Mouse (Mus musculus): ENCODE results near the gene Meis2.

The Meis2 gene

DNA sequence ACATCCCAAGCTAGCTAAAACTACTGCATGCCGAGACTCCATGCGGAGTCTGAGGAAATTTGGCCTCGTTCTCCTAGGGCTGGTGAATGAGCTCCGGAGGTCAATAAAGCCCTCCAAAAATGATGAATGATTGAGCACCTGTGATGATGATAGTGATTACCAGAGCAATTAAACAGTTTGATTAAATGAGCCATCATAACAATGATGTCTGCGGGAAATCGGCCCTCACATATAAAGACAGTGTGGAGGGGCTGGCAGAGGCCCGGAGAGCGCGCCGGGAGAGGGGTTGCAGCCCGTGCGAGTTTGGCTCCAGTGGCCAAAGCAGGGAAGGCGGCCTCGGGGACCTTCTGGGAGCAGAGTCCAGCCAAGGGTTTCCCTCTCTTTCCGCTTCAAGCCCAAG lies 2.1 kb upstream of the Meis2 start:
- peak; percentile 63 for DNase-seq (ENCODE audit: low spot score)

DNA sequence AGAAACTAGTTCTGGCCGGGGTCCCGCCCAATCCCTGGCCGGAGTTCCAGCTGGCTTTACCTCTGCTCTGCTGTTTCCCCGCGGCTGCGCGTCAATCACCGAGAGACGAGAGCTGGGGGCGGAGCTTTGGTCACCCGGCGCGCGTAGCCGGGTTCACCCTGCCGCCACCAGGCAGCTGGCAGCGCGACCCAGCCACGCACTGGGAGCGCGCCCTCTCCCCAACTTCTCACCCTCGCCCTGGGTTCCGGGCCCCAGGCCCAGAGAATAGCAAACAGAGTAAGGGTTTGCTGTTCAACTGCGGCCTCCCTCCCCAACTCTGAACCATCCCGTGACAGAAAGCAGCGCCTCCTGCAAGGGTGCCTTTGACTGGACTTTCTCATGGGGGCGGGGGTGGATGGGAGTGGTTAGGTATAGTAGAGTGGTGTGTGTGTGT lies 1.4 kb upstream of the Meis2 start:
- peak; percentile 82 for DNase-seq (ENCODE audit: low spot score)

DNA sequence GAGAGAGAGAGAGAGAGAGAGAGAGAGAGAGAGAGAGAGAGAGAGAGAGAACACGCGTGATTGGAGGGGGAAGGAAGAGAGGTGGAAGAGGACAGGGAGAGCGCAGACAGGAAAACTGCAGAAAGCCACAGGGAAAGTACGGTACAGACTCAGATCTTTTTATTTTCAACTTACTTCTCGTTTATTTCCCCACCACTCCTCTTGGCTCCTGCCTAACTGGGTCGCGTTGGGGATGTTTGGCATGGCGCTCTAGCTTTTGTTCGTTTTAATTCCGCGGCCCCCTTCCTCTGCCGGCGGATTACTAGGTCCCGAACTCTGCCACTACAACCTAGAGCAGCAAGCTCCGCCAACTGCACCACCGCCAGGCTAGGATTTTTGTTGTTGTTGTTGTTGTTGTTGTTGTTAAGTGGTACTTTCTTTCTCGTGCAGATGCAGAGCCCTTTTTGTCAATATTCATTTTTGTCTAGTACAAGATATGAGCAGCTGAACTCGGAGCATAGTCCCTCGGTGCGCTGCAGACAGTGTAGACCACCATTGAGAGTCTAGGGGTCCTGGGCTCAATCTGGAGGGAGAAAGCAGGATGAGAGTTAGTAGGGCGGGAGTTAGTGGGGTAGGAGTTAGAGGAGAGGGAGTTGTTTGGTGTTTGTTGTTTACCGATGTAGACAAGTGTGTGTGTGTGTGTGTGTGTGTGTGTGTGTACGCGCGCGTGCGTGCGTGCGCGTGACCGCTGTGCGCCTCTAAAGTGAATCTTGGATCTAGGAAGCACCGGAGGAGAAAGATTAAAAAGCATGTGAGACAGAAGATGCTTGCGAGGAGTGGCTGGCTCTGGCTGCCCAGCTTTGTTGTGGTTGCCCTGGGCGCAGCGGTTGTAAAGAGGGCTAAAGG lies 660 bp upstream of the Meis2 start:
- peak; percentile 64 for DNase-seq (ENCODE audit: low spot score)

DNA sequence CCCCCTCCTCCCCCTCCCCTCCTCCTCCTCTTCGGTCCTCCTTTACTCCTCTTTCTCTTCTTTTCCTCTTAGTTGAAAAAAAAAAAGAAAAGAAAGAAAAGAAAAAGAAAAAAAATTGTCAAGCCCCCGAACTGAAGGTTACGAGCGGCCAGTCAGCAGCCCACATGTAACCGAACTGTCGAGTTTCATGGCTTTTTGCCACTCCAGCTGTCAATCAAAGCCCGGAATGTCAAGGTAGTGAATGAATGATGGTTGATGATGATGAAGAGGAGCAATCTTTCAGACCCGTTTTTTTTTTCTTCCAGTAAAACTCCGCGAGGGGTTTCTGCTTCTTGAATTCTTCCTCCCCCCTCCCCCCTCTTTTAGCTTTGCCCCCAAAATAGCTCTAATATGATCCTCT lies 582 bp downstream of the Meis2 start:
- peak; percentile 25 for DNase-seq (ENCODE audit: low spot score)

DNA sequence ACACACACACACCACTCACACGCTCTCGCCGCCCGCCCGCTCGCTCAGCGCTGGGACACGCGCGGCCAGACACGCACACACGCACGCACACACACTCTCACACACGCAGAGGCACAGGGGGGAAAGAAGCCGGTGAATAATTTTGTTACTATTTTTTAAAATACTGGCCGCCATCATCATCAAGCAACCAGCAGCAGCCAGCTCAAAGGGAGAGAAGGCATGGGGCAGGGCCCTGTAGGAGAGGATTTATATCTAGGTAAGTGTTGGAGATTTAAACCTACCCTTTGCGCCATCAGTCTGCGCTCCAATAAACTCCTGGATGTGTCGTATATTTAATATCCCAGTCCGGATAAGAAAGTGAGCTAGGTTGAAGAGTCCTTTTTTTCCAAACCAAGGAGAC lies 1.1 kb downstream of the Meis2 start:
- peak; percentile 54 for DNase-seq (ENCODE audit: low spot score)

DNA sequence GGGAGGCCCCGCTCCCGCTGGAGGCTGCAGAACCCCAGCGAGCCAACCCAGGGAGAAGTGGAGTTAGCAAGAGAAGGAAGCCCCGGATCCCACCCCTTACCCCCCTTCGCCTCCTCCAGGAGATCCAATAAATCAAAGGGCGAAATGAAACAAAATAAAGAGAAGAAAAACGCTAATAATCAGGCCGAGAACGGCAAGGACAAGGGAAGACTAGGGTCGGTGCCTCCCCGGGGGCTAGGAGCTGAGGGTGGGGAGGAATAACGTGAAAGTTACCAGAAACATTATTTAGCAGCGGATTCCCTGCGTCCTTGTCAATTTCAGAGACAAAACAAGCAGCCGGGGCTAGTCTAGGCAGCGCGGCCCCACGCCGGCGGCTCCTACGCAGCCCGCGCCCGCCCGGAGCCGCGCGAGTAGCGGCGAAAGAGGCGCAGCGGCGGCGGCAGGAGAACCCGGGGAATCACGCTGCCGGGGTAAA lies 1.8 kb downstream of the Meis2 start:
- peak; percentile 65 for DNase-seq (ENCODE audit: low spot score)

DNA sequence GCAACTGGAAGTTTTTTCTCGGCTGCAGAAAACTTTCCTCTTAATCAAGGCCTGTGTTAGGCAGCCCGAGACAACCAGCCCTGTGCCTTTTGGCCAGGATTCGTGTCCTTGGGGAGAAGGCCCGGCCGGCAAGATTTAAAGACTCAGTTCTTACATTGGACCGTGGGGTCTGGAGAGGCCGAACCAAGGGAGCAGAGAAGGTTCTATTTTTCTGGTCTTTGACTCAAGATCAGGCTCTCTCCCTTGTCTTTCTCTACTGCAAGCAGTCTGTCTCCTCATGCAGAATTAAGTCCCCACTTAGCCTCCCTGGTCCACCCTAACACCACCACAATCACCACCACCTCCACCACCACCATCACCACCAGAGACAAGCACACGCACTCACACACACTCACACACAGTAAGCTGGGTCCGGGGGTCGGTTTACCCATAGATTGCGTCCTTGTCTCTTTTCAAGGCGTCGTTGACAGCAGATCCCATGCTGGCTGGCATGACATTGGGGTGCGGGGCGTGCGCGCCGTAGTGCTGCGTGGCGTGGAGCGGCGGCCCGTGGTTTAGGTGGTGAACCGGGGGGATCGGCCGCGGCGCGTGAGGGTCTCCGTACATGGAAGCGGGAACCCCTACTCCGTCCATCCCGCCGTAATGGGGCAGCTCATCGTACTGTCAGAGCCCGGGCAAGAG lies 2.7 kb downstream of the Meis2 start:
- peak; percentile 48 for DNase-seq (ENCODE audit: low spot score)

DNA sequence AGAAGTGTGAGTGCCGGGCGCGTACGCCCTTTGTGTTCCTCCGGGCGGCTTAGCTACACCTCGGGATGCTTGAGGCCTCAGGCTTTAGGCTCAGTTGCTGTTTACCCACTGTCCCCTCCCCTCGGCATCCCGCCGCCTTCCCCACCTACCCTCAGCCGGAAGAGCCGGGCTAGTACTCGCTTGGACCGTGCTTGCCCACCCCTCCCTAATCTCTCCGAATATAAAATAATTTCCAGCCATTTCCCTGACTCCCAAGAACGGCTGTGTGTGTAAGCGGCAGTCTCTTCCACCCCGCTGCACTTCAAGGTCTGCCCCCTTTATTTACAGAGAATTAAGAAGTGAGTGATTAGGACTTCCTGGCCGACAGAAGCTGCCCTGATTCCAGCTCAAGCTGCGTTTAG lies 3.4 kb downstream of the Meis2 start:
- peak; percentile 64 for DNase-seq (ENCODE audit: low spot score)

DNA sequence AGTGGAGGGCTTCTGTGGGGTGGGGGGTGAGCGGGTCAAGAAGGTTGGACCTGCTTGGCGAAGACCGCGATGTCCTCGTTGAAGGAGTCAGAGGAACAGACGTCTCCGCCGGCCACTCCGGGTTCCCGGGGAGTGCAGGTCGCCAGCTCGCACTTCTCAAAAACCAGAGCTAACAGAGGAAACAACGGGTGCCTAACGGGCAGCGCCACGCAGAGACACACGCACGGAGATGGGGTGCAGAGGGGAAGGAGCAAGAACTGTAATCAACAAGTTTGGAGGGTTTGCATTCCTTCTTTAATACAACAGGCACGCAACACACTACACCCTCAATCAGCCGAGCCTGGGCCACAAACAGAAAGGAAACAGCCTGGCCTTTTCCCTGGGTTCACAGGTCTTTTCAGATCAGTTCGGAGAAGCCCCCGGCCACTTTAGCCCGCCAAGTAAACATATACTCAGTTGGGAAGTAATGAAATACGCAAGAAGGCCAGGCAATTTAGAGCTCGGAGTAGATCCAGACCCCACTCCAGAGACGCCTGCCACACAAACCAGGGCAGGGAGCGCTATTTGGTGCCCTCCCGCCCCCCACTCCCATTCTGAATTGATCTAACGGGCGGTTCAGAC lies 4.1 kb downstream of the Meis2 start:
- DNase-seq (ENCODE audit: low spot score), result peak; percentile 44

DNA sequence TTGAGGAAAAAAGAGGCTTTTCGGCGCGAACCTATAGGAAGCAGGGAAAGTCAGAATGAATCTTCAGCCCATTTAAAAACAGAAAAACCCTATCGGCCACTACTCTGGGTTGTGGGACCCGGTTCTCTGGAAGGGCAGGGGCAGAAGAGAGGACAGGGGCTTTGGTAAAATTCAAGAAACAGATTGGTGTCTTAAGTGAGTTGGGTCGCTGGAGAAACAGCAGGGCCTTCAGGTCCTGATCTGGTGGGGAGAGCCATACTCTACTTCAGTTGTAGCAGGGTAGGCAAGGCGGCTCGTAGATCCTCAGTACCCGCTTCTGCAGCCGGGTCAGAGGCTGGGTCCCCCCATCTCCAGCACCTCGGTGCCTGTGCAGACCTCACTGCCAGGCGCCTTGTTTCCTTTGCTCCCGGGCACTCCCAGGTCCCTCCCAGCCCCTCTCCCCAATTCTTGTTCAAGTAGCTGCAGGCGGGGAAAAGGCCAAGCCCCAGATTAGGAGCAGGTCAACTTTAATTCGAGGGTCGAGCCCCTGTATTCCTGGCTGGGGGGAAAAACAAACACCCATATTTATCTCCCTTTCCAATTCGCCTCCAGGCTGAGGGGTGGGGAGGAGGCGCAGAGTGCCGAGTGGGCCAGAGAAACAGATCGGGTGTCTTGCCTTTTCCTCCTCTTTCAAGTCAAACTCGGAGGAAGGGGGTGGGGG lies 4.8 kb downstream of the Meis2 start:
- DNase-seq (ENCODE audit: low spot score), result peak; percentile 24

DNA sequence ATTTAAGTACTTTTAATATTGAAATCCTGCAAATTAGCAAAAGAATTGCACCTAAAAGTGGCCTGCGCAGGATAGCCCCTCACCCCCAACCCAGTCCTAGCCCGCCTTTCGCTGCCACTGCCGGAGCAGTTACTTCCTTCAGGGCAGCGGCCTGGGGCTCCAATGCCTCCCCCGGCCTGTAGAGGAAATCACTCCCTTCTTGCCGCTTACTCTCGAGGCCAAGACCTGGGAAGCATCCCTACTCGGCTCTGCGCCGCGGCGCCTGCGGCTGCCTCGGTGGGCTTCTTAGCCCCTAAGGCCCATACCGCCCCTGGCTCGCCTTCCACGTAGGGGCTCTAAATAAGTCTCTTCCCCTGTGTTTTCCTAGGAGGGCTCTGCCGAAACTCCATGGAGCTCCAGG lies 5.4 kb downstream of the Meis2 start:
- peak; percentile 59 for DNase-seq (ENCODE audit: low spot score)

DNA sequence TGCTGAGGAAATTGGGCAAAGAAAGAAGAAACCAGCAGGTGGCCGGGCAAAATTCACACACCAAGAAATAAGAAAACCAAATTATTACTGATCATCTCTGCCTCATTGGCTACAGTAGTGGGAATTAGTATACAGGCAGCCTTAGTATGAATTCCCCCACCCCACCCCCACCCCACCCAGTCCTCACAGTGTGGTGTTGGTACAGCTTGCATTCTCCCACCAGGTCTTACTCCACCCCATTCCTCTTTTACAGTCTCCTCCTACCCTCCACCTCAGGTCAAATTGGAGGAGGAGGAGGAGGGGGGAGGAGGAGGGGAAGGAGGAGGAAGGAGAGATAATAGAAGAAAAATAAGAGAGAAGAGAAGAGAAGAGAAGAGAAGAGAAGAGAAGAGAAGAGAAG lies 6.0 kb downstream of the Meis2 start:
- DNase-seq (ENCODE audit: low spot score), result no peak

DNA sequence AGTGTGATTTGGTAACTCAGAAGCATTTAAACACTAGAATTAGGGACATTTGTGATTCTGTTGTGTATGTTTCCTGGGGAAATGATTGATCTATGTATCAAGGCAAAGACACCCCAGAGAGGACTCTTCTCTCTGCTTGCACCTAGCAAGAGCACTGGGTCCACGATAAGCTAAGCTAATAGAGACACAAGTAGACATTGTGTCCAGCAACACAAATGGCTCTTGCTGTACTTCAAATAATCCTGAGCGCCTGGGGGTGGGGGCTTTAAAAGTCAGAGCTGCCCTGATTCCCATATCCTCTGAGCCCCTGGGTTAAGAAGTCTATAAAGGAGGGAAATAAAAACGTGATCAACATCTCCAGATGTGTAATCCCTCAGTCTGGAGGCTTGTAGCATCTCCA lies 6.6 kb downstream of the Meis2 start:
- no peak for DNase-seq (ENCODE audit: low spot score)

DNA sequence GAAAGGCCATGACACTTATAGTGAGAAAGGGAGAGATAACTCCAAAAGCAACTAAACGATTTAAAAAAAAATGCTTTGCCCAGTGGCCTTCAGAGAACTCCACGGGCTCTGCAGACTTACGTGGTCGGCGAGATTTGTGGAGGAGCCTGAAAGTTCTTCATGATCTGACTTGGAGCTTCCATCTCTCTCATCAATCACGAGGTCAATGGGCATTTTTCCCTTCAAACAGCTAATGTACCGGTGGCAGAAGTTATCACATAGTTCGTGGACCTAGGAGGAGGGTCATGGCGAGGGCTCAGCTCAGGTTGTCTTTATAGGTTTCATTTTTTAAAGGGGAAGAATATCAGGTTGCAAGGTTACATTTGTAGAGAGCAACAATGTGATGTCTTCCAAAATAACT lies 7.1 kb downstream of the Meis2 start:
- no peak for DNase-seq (ENCODE audit: low spot score)

DNA sequence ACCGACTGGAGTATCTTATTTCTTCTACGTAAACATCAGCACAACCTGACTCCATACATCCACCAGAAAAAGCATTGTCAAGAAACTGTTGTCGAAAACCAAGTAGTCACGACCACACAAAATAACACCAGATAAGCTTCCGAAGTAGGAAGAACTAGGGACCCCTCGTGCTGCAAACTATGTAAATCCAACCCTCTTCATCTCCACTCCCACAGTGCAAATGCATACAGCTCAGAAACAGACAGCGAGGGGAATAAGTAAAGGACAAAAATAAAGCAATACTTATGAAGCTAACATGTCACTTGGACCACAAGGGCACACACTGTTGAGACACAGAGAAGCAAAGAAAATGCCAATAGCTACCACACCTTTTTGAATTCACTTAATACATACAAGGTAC lies 8.8 kb downstream of the Meis2 start:
- no peak for DNase-seq (ENCODE audit: low spot score)

DNA sequence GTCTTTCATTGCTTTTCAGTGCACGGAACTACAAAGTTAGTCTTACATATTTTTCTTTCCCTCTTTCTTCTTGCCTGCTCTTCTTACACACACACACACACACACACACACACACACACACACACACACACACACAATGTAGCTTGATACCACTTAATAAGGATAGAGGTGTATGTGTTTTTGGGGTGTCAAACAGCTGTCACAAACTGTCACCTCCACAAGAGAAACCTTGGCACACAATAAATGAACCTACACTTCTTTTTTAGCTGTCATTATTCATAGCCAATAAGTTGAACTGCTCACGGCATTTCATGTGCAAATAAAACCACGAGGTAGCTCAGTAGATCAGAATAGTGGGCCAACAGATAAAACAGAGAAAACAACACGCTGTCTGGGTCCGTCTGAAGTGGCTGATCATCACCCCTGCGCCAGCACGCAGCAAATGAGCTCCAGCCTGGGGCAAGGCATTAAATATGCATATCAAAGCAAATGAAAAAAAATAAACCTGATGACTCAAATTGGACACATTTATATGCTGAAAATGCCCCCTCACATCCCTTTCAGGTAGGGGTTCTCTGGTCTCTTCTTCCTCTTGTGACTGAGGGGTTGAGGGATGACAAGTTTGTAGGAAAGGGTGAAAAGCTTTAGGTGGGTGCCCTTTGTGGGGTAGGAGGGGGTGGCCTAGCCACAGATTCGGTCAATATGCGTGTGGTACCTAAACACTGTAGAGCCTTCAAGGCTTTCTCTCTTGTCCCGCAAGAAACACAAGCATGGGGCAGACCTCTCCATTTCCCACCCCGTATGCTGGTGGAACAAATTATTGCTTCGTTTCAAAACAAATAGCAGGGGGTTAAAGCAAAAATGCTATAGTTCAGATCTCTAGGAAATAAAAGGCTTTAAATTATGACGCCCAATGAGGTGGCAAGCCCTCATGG lies 9.7 kb downstream of the Meis2 start:
- DNase-seq (ENCODE audit: low spot score), result no peak

DNA sequence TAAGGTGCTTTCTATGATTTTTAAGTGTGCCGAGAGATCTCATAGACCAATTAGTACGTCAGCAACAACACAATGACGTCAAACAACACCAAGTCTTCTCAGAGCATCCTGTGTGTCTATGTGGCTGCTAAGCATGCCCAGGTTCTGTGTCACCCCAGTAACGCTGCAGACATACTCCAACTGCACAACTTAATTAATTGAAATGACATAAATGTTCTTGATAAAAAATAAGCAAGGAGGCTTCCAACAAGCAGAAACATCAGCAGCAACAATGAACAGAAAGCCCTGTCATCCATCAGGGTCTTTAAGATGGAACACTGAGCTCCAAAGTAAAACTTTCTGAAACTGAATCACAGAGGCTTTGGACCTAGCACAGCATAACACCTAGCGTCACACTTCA lies 11.7 kb downstream of the Meis2 start:
- no peak for DNase-seq (ENCODE audit: low spot score)

DNA sequence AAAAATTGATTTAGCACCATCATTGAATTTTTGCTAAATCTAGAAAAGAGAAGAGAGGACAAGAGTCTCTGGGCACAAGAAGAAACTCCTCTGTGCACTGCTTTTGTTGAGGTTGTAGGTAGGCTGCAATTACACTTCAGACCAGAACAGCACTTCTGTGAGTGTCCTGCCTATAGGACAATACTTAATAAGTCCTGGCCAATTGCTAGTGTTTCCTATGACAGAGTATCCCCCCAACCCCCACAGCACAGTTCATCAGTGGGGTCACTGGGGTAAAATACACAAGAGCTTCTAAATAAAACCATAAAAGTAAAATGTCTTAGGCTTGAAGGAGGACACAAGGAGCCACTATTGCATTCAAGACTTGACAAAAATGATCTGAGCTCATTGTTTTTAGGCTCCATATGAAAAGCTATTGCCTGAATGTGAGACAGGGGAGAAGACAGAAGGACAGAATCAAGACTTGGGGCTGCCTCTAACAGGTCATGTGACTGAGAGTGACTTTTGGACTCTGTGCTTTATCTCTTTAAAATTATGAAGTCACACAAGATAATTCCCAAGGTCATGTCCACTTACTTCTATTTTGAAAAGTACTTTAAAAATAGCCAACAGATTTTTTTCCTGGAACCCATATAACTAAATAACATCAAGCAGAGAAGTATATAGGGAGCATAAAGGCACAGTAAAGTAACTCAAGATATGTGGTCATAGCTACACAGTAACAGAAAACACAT lies 12.8 kb downstream of the Meis2 start:
- DNase-seq (ENCODE audit: low spot score), result no peak

DNA sequence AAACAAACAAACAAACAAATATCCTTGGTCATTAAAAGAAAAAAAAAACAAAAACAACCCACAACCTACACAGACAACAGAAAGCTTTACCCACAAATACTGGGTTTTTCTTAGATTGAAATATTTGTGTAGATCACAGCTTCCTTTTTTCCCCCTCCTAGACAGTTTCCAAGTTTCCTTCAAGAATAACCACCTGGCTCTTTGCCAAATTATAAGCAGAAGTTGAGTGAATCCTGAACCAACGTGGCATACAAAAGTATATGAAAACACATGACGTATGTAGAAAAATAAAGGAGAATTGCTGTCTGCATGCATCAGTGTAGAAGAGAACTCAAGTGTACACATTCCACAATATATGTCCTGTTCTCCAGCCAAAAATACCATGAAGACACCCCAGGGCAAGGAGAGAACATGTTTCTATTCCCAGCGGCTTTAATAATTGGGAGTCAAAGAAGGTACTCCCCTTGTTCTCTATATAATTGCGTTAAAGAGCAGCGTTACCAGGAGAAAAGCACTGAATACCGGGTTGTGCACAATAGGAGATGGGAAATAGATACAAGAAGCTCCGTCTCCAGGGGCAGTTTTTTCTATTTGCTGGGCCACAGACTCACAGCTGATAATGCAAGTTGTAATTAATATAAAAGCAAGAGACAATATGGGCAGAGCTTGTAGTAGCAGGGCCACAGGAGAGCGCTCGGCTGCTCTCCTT lies 13.6 kb downstream of the Meis2 start:
- DNase-seq (ENCODE audit: low spot score), result no peak

DNA sequence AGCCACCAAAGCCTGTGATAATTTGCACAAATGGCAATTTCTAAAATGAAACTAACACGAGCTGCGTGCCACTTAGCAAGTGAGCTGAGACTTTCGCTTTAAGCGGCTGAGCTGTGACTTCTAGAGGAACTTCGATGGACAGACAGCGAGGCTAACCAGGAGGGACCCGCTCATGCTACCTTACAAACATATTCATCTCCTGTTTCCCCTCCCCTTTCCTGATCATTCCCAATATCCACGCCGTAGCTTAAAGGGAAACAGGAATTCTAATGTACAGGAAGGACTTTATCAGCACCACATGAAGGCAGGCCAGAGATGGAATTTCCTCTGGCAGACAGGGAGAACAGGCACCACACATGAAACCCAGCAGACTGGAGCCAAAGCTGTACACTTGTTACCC lies 15.9 kb downstream of the Meis2 start:
- no peak for DNase-seq (ENCODE audit: low spot score)
